Mouse (Mus musculus) lung, postnatal 25 days (tissue): ENCODE measurements around the gene Ranbp3.
"Not testable (repeated sequence)": the region's sequence is repeated elsewhere in the genome, so short reads cannot be mapped to it uniquely, and the experiment has no call there.

Experiments
- DNase-seq: peaks from one replicate; pipeline ENCODE4 v3.0.0; 2022; ENCODE audit warnings: low spot score

Ranbp3 gene

GRCm38 (mm10) chr17:56672941-56673646 lies at the start of gene Ranbp3:
Ranbp3 (plus strand) TSS chr17:56673294.
- peak; percentile 100 for DNase-seq

- no peak for DNase-seq
These were observed 47.6 kb upstream of the Ranbp3 start for GRCm38 (mm10) chr17:56625495-56625894.

DNA sequence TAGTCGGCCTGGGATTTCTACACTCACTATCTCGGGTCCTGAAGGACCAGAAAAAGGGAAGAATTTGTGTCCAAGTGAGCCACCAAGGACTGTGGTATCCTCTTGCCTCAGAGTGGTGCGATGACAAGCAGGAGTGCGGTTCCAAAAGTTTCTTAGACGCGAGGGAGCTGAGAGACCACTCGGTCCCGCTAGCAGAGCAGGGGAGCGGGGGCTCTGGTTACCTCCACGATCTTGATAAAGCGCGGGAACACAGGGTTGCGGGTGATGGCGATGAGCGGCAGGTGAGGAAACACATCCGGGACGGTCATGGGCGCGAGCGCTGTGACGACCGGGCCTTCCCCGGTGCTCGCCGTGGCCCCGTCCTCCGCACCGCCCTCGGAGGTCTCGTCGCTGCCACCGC lies 46.8 kb upstream of the Ranbp3 start:
- DNase-seq = no peak

GRCm38 (mm10) chr17:56626754-56627470 lies 46.2 kb upstream of the Ranbp3 start, which contains the start of gene Lonp1:
Lonp1 (minus strand) TSS chr17:56626887.
- peak; percentile 97 for DNase-seq

DNA sequence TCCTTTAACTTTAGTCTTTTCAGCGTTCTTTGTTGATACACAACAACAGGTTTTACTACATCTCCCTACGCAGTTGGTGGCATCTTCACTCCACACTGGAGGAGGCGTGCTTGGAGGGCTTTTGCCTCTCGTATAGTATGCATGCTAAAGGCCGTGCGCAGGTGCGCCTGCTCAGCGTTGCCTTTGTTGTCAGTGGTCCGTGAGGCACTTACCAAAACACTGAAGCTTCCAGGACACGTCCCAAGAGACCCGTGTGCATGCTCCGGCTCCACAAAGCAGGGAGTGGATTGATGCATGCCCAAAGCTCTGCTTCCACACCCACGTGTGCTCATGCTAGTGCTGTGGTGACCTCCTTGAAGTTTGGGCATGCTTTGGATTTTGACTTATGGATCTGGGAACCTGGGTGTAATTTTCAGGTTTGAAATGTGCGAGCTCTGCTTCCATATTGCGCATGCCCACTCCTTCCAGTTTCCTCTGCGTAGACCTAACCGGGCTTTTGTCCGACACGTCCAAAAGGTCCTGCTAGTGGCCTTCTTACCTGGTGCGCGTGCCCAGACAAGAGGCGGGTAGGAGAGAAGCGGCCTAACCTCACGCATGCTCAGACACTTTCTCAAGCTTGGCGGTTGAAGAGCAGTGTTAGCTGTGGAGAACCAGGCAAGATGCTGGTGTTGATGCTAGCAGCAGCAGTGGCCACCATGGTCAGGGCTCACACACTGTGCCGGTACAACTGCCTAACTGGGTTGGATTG lies 45.4 kb upstream of the Ranbp3 start, which contains the start of gene Catsperd:
Catsperd (plus strand) TSS at position 614 of the 748 bp plus-strand sequence.
- DNase-seq = peak; percentile 31

- DNase-seq = not testable (repeated sequence)
These were observed 43.0 kb upstream of the Ranbp3 start for GRCm38 (mm10) chr17:56629800-56630781.

GRCm38 (mm10) chr17:56631807-56632206 lies 41.3 kb upstream of the Ranbp3 start:
- no peak for DNase-seq

DNA sequence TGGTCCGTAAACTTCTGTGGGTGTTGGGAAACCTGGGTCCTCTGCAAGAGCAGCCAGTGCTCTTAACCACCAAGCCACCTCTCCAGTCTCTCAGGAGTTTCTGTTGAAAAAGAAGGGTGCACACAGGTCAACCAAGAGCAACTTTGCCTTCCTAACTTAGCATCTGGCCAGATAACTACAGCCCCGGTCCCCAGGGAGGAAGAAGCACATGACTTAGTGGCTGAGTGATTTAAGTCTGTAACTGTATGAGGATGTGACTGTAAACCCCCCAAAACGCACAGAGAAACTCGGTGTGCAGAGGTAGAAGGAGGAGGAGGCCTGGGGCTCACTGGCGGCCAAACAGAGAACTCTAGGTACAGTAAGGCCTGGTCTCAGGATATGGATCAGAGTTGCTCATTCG lies 39.1 kb upstream of the Ranbp3 start:
- DNase-seq = no peak

DNA sequence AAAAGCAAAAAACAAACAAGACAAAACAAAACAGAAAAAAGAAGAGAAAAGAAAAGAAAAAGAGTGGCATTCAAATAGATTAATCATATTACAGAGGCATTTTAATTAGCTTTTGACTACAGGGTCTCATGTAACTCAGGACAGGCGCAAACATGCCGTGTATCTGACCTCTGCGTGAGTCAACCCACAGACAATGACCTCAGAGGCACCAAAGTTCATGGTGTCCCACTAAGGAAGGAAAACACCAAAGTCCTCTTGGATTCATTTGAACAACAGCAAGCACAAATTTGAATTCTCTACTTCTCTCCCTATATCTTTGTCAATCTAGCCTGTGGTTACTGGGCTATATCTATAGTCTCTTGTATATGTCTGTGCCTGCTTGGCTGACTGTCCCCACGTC lies 29.9 kb upstream of the Ranbp3 start:
- no peak for DNase-seq

DNA sequence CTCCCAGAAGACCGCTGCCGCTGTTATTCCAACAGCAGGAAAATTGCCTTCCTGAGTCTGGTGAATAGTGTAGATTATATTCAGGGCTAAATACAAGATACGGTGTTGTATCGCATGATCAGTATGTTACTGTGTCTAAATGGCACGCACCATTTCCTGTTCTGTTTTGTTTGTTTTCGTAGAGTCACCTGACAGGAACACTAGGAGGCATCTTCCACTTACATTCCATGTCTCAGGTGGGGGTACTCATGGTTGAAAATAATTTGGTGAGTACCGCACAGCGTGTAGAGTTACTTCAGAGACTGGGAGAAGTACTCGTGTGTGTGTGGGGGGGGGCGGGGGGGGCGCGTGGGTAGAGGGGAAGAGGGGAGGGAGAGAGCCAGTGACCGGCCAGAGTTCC lies 25.5 kb upstream of the Ranbp3 start:
- DNase-seq = no peak

DNA sequence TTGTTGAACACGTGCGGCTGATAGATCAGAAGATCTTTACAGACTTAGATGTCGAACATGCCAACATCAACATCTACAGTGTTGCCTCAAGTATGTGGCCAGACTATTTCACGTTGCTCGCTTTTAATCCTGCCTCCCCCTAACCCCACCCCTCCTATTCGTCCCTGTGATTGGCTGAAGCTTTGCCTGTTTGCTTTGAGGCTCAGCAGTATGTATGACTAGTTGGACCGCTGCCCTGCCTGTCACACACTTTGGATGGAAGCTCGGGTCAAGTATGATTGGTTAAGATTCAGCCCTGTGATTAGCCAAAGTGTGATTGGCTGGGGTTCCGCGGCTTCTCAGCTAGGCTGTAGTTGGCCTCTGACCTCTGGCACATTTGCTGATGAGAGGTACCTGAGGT lies 21.3 kb upstream of the Ranbp3 start:
- DNase-seq = no peak

DNA sequence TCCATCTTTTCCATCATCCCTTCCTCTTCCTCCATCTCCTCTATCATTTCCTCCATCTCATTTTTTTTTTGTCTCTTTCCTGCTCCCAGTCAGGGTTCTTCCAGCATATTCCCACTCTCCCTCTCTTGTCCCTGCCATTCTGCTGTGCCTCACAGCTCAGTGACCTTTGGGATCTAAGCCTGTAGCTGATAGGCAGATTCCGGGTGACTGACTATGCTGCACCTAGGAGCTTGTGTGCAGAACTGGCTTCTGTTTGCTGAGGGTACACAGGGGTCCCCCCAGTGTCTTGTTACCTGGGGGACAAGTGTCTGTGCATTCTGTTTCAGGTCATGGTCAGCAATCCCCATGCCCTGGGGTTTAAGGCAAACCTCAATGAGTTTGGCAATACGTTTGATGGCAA lies 18.3 kb upstream of the Ranbp3 start:
- DNase-seq = no peak

- DNase-seq = no peak
These were observed 17.8 kb upstream of the Ranbp3 start for GRCm38 (mm10) chr17:56655311-56655710.

- no peak for DNase-seq
These were observed 16.9 kb upstream of the Ranbp3 start for GRCm38 (mm10) chr17:56656171-56656570.

GRCm38 (mm10) chr17:56663659-56664058 lies 9.4 kb upstream of the Ranbp3 start:
- no peak for DNase-seq

- peak; percentile 49 for DNase-seq
These were observed 8.8 kb upstream of the Ranbp3 start for GRCm38 (mm10) chr17:56664333-56664732.

DNA sequence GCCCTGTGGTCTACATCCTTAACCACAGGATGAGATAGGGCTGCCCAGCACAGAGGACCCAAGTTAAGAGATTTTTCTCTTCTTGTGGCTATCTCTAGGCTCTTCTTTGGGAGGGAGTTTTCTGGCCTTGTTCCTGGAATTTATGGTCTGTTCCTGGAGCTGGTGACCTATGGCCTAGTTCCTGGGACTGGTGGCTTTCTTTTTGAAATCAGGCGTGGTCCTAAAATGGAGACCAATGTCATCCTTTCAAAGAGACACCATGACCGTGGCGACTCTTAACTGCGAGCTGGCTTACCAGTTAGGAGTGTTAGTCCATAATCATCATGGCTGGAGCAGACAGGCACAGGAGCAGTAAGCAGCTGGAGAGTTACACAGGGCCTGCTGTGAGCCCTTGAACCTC lies 6.7 kb upstream of the Ranbp3 start:
- DNase-seq = no peak

DNA sequence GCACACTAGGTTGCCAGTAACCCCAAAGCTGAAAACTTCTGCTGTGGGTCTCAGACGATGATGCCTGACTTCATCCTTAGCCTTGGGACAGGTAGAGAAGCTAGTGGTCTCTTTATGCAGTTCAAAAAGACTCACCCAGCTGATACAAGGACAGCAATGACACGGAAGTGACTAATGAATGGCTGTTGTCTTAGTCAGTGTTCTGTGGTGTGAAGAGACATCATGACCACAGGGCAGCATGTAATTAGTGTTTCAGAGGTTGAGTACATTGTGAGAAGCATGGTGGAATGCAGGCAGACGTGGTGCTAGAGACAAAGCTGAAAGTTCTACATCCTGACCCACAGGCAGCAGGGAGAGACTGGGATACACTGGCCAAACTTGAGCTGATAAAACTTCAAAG lies 5.5 kb upstream of the Ranbp3 start:
- DNase-seq = no peak

DNA sequence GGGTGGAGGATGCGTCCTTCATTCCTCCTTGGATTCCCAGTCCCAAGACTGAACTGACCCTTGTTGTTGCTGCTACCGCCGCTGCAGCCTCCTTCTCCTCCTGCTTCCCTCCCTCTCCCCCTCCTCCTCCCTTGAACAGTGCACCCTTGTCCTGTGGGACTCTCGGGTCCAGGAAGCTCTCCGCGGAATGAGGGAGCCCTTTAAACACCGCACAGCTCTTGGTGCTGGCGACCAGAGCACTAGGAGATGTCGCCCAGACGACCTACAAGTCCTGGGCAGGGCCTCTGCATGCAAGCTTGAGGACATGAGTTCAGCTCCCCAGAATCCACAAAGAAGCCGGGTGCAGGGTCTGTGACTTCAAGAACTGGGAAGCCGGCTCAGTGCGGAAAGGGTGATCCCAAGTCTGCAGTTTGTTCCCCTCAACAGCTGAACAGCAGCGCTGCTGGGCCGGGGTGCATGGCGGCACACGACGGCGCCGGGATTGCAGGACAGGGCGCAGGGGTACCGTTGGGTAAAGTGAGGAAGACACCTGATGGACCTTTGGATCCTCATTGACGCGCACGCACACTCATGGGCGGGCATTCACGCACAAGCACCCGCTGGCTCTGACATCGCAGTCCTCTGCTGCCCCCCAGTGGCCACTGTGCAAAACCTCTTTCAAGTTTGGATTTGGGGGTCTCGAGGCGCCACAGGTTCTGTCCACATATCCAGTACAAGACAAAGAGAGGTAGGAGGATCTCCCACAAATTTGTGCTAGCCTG lies 4.5 kb upstream of the Ranbp3 start:
- DNase-seq = peak; percentile 70

DNA sequence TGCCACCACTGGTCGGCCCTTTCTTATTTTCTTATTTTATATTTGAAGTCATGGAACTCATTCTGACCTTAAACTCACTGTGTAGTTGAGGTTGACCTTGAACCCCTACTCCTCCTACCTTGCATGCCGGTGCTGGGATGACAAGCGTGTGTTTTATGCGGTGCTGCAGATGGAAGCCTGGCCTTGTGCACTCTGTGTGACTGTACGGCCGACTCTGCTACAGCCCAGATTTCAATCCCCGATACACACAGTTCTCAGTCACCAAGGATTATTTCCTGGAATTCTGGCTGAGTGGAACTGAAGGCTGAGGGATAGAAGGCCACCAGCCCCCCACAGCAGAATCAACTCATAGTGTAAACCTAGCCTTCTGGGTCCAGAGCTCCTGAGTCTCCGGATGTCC lies 3.3 kb upstream of the Ranbp3 start:
- no peak for DNase-seq
